Mouse (Mus musculus) cortical plate, adult 2 months (tissue): Measurements from ENCODE around the gene Depp1.

ENCODE experiments used
- CTCF ChIP-seq: fragments of 200-500 bp; IDR thresholded peaks from 2 replicates; pipeline ENCODE4 v1.5.1; 2011; ENCODE audit warnings: mild to moderate bottlenecking, control low read depth, low read length; ENCODE audit not compliant: insufficient read depth; ENCODE audit errors: extremely low read depth
- POLR2A ChIP-seq: fragments of 200-500 bp; IDR thresholded peaks from 2 replicates; pipeline ENCODE4 v1.6.1; 2011; ENCODE audit warnings: mild to moderate bottlenecking, low read length, control low read depth; ENCODE audit not compliant: insufficient read depth; ENCODE audit errors: extremely low read depth

- TF ChIP-seq CTCF (no peak), POLR2A (no peak)
Observed at GRCm38 (mm10) chr6:116618073-116618472, 32.3 kb upstream of the Depp1 start.
